Mouse (Mus musculus) lung, embryonic 14.5 days (tissue): Measurements from ENCODE around the gene Slc27a1. TPM values are rescaled to one million over a fixed set of nuclear protein-coding genes. Genes with fewer than 3 reads are reported as not detected.

Experiments
- ATAC-seq: fragments of 200-750 bp; cut with Nextera tagmentation; 2 replicates; pipeline ENCODE4 v1.8.0; 2017; ENCODE audit warnings: mild to moderate bottlenecking, moderate TSS enrichment, moderate library complexity; ENCODE audit not compliant: insufficient read depth
- DNase-seq: peaks from one replicate; pipeline ENCODE4 v3.0.0-alpha.2; 2015
- H3K27ac ChIP-seq: fragments of 300-500 bp; sonication (generic); 2 replicates; pipeline ENCODE4 v1.5.1; 2014; ENCODE audit warnings: low read depth, mild to moderate bottlenecking, moderate library complexity
- H3K27me3 ChIP-seq: fragments of 300-500 bp; sonication (generic); 2 replicates; pipeline ENCODE4 v1.6.1; 2014; ENCODE audit warnings: low read length, control low read depth; ENCODE audit not compliant: insufficient read depth
- H3K36me3 ChIP-seq: fragments of 300-500 bp; sonication (generic); 2 replicates; pipeline ENCODE4 v1.6.1; 2014; ENCODE audit warnings: control low read depth; ENCODE audit not compliant: insufficient read depth
- H3K4me1 ChIP-seq: fragments of 300-500 bp; sonication (generic); 2 replicates; pipeline ENCODE4 v1.6.1; 2014; ENCODE audit warnings: antibody characterized with exemption, control low read depth; ENCODE audit not compliant: insufficient read depth
- H3K4me2 ChIP-seq: fragments of 300-500 bp; sonication (generic); 2 replicates; pipeline ENCODE4 v1.6.1; 2014; ENCODE audit warnings: mild to moderate bottlenecking
- H3K4me3 ChIP-seq: fragments of 300-500 bp; sonication (generic); 2 replicates; pipeline ENCODE4 v1.5.1; 2014; ENCODE audit warnings: low read depth, low read length
- H3K9ac ChIP-seq: fragments of 300-500 bp; sonication (generic); 2 replicates; pipeline ENCODE4 v1.6.1; 2014
- H3K9me3 ChIP-seq: fragments of 300-500 bp; sonication (generic); 2 replicates; pipeline ENCODE4 v1.6.1; 2016; ENCODE audit warnings: low read depth, low read length, control low read depth
- CTCF ChIP-seq: IDR thresholded peaks from 2 replicates; pipeline ENCODE4 v1.5.1; 2016; ENCODE audit warnings: antibody characterized with exemption, low read depth
- WGBS: fragments of 180-500 bp; shearing (Covaris S2); extraction: QIAGEN DNeasy Blood & Tissue Kit; methylation state at CpG from one replicate; pipeline ENCODE4 v1.1.7; 2014; 5-methylcytosine and 5-hydroxymethylcytosine counted together
- polyA plus RNA-seq: library from polyadenylated mRNA; unstranded; fragments of >200 nt; fragmentation: Nextera tagmentation; extraction: Ambion mirVana; gene quantifications from 2 replicates; pipeline ENCODE4 v1.2.1, GENCODE M21; 2014

The Slc27a1 gene
- polyA plus RNA-seq, 1 experiment from 2014 or later, result 19.9 TPM

GRCm38 (mm10) chr8:71619786-71620185 lies 51.1 kb downstream of the Slc27a1 start:
- no peak overlapping the region for H3K4me3 ChIP-seq
- H3K4me2 ChIP-seq, result no peak overlapping the region
- TF ChIP-seq CTCF, result no peak
- H3K27ac ChIP-seq, result no peak overlapping the region
- no peaks in the 10 kb centered on the region for H3K27me3 ChIP-seq
- no peak overlapping the region for H3K9ac ChIP-seq
- H3K9me3 ChIP-seq, result peaks cover 13% of the 10 kb centered on the region
- ATAC-seq (no peak), DNase-seq (no peak)
- H3K4me1 ChIP-seq, result no peaks in the 10 kb centered on the region
- WGBS, result 97% methylated on average over 2 of the region's 2 CpGs
- peaks cover 92% of the 10 kb centered on the region for H3K36me3 ChIP-seq

GRCm38 (mm10) chr8:71625088-71625487 lies 56.4 kb downstream of the Slc27a1 start:
- Histone ChIP-seq H3K4me2 (no peak overlapping the region), H3K36me3 (peaks cover 62% of the 10 kb centered on the region), H3K27ac (no peak overlapping the region), H3K9me3 (peaks cover 13% of the 10 kb centered on the region), H3K9ac (no peak overlapping the region), H3K4me1 (peaks cover 10% of the 10 kb centered on the region), H3K27me3 (no peaks in the 10 kb centered on the region; the same call in 1 of the 2 replicates), H3K4me3 (no peak overlapping the region)
- TF ChIP-seq CTCF, result no peak
- no peak for ATAC-seq
- WGBS, result 84% methylated on average over 1 of the region's 1 CpGs
- DNase-seq, result no peak

- no peak for ATAC-seq
- Histone ChIP-seq H3K4me3 (no peak overlapping the region), H3K27ac (0 out of 2 replicates have a peak overlapping the region, but pooled peaks have one; percentile 78), H3K4me1 (peaks cover 10% of the 10 kb centered on the region), H3K9me3 (peaks cover 13% of the 10 kb centered on the region), H3K4me2 (no peak overlapping the region), H3K36me3 (peaks cover 46% of the 10 kb centered on the region), H3K9ac (no peak overlapping the region), H3K27me3 (no peaks in the 10 kb centered on the region; the same call in 1 of the 2 replicates)
- DNase-seq, result no peak
- TF ChIP-seq CTCF, result no peak
- 81% methylated on average over 9 of the region's 9 CpGs for WGBS
These were observed 58.1 kb downstream of the Slc27a1 start for GRCm38 (mm10) chr8:71626753-71627152.

GRCm38 (mm10) chr8:71627265-71628099 lies 58.8 kb downstream of the Slc27a1 start:
- DNase-seq (peak; percentile 24), ATAC-seq (no peak)
- Histone ChIP-seq H3K27ac (peak overlapping the region; percentile 78), H3K4me3 (no peak overlapping the region), H3K4me2 (peak overlapping the region; percentile 16; the same call in 1 of the 2 replicates), H3K9ac (no peak overlapping the region), H3K27me3 (no peaks in the 10 kb centered on the region; the same call in 1 of the 2 replicates), H3K9me3 (peaks cover 7% of the 10 kb centered on the region), H3K4me1 (peaks cover 10% of the 10 kb centered on the region), H3K36me3 (peaks cover 39% of the 10 kb centered on the region)
- TF ChIP-seq CTCF, result no peak
- WGBS, result 38% methylated on average over 9 of the region's 9 CpGs

DNA sequence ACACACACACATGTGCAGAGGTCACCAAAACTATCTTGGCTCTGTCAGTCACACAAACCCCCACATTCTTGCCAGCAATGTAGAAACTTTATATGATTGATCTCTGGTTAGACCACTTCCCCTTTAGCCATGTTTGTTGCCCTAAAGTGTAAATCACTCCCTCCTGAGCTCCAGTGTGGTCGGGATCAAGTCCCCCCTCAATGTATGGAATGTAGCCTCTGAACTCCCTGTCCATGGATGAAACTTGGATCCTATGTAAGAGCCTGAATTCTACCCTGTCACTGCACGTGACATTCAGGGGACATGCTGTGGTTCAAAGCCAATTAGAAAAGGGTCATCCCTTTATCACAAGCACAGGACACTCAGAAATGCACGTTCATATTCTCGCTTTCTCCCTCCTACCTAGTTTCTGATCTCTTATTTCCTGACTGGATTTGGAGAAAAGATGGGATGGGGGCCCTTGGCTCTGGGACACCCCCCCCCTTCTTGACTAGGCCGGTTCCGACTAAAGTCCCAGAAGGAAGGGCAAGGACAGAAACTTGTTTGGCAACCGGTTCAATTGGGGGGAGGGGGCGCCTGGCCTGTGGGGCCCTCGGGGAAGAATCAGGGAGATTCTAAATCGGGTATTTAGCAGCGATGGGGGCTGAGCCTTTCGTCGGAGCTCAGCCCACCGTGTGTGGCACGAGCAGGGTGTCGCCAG lies 59.9 kb downstream of the Slc27a1 start:
- H3K27me3 ChIP-seq, result peaks cover under 1% of the 10 kb centered on the region; the same call in 1 of the 2 replicates
- H3K36me3 ChIP-seq, result peaks cover 28% of the 10 kb centered on the region
- 4% methylated on average over 16 of the region's 16 CpGs for WGBS
- peak overlapping the region; percentile 78 for H3K27ac ChIP-seq
- peak overlapping the region; percentile 71 for H3K9ac ChIP-seq
- peak overlapping the region; percentile 98 for H3K4me2 ChIP-seq
- ATAC-seq (no peak), DNase-seq (no peak)
- peaks cover 5% of the 10 kb centered on the region; the same call in 1 of the 2 replicates for H3K9me3 ChIP-seq
- peak overlapping the region; percentile 54 for H3K4me3 ChIP-seq
- TF ChIP-seq CTCF, result no peak
- peaks cover 10% of the 10 kb centered on the region for H3K4me1 ChIP-seq

- H3K4me2 ChIP-seq, result peak overlapping the region; percentile 98
- H3K4me3 ChIP-seq, result peak overlapping the region; percentile 54
- H3K27me3 ChIP-seq, result peaks cover 6% of the 10 kb centered on the region; the same call in 1 of the 2 replicates
- H3K4me1 ChIP-seq, result peaks cover 12% of the 10 kb centered on the region
- peak; percentile 46 for TF ChIP-seq CTCF
- peak overlapping the region; percentile 71 for H3K9ac ChIP-seq
- ATAC-seq, result peak; percentile 90
- under 1% methylated on average over 55 of the region's 55 CpGs for WGBS
- peak; percentile 97 for DNase-seq
- H3K9me3 ChIP-seq, result peaks cover 5% of the 10 kb centered on the region; the same call in 1 of the 2 replicates
- H3K27ac ChIP-seq, result peak overlapping the region; percentile 78
- peaks cover 21% of the 10 kb centered on the region for H3K36me3 ChIP-seq
These were observed 60.5 kb downstream of the Slc27a1 start for GRCm38 (mm10) chr8:71629096-71629697.
